Mouse (Mus musculus) intestine, embryonic 15.5 days (tissue): Measurements from ENCODE around the gene Prrx2. TPM values are rescaled to one million over a fixed set of nuclear protein-coding genes. Genes with fewer than 3 reads are reported as not detected.

Experiments
- ATAC-seq: fragments of 200-750 bp; cut with Nextera tagmentation; 2 replicates; pipeline ENCODE4 v1.8.0; 2017; ENCODE audit warnings: moderate TSS enrichment, moderate library complexity
- H3K27ac ChIP-seq: fragments of 300-500 bp; sonication (generic); 2 replicates; pipeline ENCODE4 v1.5.1; 2015; ENCODE audit warnings: mild to moderate bottlenecking, inconsistent platforms
- H3K27me3 ChIP-seq: fragments of 300-500 bp; sonication (generic); replicated peaks from 2 replicates; pipeline ENCODE4 v1.6.1; 2015; ENCODE audit warnings: inconsistent platforms
- H3K36me3 ChIP-seq: fragments of 300-500 bp; sonication (generic); 2 replicates; pipeline ENCODE4 v1.6.1; 2015; ENCODE audit warnings: inconsistent platforms
- H3K4me1 ChIP-seq: fragments of 300-500 bp; sonication (generic); replicated peaks from 2 replicates; pipeline ENCODE4 v1.6.1; 2015; ENCODE audit warnings: inconsistent platforms
- H3K4me2 ChIP-seq: fragments of 300-500 bp; sonication (generic); replicated peaks from 2 replicates; pipeline ENCODE4 v1.6.1; 2015; ENCODE audit warnings: mild to moderate bottlenecking, inconsistent platforms
- H3K4me3 ChIP-seq: fragments of 300-500 bp; sonication (generic); replicated peaks from 2 replicates; pipeline ENCODE4 v1.5.1; 2015; ENCODE audit warnings: inconsistent platforms
- H3K9ac ChIP-seq: fragments of 300-500 bp; sonication (generic); 2 replicates; pipeline ENCODE4 v1.6.1; 2015; ENCODE audit warnings: inconsistent platforms
- H3K9me3 ChIP-seq: fragments of 300-500 bp; sonication (generic); 2 replicates; pipeline ENCODE4 v1.6.1; 2016; ENCODE audit warnings: inconsistent platforms
- WGBS: fragments of 180-500 bp; shearing (Covaris S2); methylation state at CpG from one replicate; pipeline ENCODE4 v1.1.7; 2015; 5-methylcytosine and 5-hydroxymethylcytosine counted together
- polyA plus RNA-seq: library from polyadenylated mRNA; unstranded; fragments of >200 nt; fragmentation: Nextera tagmentation; extraction: Ambion mirVana; gene quantifications from 2 replicates; pipeline ENCODE4 v1.2.1, GENCODE M21; 2015

Prrx2 gene
- 2.5 and 4.3 TPM in 2 replicates for polyA plus RNA-seq

DNA sequence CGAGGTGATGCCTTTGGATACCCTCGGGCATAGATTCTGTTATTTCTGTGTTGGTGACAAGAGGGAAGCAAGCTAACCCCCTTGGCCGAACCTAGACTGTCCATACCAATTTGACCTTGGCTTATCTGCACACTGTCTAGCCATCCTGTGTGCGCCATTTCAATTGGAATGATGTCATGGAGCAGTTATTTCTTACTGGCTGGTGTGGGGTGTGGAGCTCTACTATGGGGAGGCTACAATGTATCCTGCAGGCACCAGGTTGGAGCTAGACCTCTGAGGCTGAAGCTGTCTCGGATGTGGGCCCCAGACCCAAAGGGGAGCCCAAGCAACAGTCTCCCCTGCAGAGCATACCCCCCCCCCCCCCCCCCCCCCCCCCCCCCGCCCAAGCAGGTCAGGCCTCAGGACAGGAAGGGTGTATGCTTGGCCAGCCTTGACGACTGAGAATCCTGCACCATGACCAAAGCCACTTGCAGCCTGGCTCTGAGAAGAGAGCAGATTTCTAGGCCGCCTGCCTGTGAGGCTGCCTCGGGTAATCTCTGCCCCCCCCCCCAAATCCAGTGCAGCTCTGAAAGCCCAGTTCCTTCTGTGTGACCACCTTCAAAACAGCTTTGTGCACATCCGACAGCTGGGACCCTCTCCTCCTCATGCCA, at the start of gene Prrx2:
Prrx2 (plus strand) TSS at position 600 of the 650 bp plus-strand sequence.
- no peaks in the 10 kb centered on the region for H3K36me3 ChIP-seq
- H3K4me3 ChIP-seq, result no peak within 1 kb of the TSS
- no peak within 1 kb of the TSS for H3K9ac ChIP-seq
- peaks cover 6% of the 10 kb centered on the region; the same call in 1 of the 2 replicates for H3K4me1 ChIP-seq
- ATAC-seq, result no peak
- no peak within 1 kb of the TSS for H3K4me2 ChIP-seq
- no peaks in the 10 kb centered on the region for H3K9me3 ChIP-seq
- H3K27ac ChIP-seq, result no peak within 1 kb of the TSS
- H3K27me3 ChIP-seq, result no peaks in the 10 kb centered on the region; the same call in 1 of the 2 replicates
- 63% methylated on average over 9 of the region's 10 CpGs for WGBS

DNA sequence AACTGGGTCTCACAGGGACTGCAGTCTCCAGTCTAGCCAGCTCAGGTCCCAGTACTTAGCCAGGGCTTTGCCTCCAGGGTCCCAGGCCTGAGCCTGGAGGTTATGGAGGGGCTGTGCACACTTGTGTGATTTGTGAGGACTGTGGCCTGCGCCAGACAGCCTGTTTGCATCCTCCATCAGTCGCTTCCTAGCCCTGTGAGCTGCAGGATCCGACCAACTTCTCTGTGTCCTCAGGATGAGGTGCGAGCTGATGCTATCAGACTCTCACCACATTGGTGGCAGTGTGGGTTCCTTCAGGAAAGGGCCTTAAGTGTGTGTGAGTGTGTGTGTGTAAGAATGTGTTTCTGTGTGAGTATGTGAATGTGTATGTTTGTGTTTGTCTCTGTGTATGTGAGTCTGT, 47.3 kb upstream of the Prrx2 start:
- Histone ChIP-seq H3K27ac (0 out of 2 replicates have a peak overlapping the region, but pooled peaks have one; percentile 27), H3K4me3 (no peak overlapping the region), H3K9ac (0 out of 2 replicates have a peak overlapping the region, but pooled peaks have one; percentile 26), H3K27me3 (no peaks in the 10 kb centered on the region), H3K4me2 (no peak overlapping the region), H3K36me3 (no peaks in the 10 kb centered on the region), H3K9me3 (no peaks in the 10 kb centered on the region), H3K4me1 (peaks cover 20% of the 10 kb centered on the region)
- 54% methylated on average over 4 of the region's 4 CpGs for WGBS
- no peak for ATAC-seq

DNA sequence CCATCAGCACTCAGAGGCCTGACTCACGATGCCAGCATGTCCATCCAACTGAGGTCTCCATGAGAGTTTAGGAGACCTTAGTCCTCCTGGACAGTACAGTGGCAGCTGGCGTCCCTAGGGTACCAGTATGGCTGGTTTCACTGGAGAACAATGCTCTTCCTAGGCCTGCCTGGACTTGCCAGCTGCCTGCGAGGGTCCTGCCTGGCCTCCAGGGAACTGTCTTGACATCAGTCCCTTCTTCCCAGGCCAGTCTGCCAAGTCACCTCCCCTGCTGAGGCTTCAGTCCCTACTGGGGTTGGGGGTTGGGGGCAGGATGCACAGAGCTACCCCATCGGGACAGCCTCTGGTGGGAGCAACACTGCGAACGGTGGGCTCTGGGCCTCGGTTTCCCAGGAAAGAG, 42.7 kb upstream of the Prrx2 start:
- H3K4me1 ChIP-seq, result peaks cover 25% of the 10 kb centered on the region
- no peaks in the 10 kb centered on the region for H3K27me3 ChIP-seq
- H3K9me3 ChIP-seq, result no peaks in the 10 kb centered on the region
- WGBS, result 87% methylated on average over 7 of the region's 7 CpGs
- no peaks in the 10 kb centered on the region for H3K36me3 ChIP-seq
- no peak overlapping the region for H3K27ac ChIP-seq
- H3K9ac ChIP-seq, result no peak overlapping the region
- H3K4me2 ChIP-seq, result no peak overlapping the region
- no peak overlapping the region for H3K4me3 ChIP-seq
- ATAC-seq, result no peak

DNA sequence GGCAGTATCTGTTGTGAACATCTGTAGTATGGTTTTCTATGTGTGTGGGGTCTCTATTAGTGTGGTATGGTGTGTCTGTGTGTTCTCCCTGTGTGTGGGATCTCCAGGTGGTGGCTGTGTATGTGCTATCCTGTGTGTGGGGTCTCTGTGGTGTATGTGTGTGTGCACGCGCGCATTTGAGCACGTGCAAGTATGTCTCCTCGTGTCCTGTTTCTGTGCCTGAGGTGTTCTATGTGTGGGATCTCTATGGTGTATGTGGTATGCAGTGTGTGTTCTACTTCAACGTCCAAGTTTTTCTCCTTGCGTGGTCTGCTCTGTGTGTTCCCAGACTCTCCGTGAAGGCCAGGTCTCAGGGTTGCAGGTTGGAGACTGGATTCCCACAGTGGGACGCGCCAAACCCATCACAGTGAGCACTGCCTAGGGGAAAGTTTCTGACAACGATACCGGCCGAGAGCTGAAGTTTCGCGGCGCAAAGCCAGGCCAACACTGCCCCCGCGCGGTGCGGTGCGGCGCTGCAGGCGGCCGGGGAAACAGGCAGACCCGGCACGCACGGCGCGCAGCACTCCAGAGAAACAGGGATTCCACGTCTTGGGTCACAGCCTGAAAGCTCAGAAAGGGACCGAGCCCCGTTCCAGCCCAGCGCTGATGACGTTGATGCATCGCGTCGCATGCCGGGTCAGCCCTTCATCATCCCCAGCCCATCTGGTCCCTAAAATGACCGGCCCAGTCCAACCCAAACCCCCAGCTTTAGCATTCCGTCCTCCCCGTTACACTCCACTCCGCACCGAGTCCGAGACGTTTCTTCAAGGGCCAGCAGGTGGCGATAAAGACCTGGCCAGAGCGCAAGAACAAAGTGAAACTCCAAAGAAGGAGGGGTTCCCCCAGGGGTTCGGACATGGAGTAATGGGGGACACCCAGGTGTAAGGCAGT, 40.3 kb upstream of the Prrx2 start:
- 3% methylated on average over 48 of the region's 48 CpGs for WGBS
- Histone ChIP-seq H3K27me3 (no peaks in the 10 kb centered on the region; the same call in 1 of the 2 replicates), H3K4me1 (peaks cover 23% of the 10 kb centered on the region), H3K4me2 (peak overlapping the region; percentile 84), H3K9me3 (no peaks in the 10 kb centered on the region), H3K4me3 (peak overlapping the region; percentile 42), H3K36me3 (no peaks in the 10 kb centered on the region), H3K9ac (peak overlapping the region; percentile 37; the same call in 1 of the 2 replicates), H3K27ac (peak overlapping the region; percentile 82)
- peak; percentile 84 for ATAC-seq

DNA sequence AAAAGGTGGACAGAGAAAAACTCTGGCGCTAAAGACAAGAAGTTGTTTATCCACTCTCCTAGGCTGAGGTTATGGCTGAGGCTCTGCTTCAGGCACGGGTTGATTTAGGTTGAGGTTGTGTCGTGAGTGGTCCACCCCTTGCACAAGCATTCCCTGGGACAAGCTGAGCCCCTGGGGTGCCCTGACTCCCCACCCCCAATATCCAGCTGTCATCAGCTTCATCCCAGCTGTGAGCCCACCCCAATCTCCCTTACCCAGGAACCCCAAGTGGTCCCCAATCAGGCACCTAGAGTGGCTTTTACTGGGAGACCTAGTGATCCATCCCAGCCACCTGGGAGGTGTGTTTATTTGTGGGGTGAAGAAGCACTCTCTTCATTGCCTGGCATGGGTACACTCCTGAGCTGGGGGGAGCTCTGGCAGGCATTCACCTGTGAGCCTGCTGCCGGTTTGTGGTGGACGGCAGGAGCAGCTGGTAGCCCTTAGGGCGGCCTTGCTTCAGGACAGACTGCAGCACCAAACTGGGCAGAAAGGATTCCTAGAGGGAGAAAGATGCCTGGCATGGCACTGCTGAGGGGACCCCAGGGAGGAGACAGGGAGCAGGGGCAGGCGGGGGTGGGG, 39.4 kb upstream of the Prrx2 start:
- Histone ChIP-seq H3K4me2 (peak overlapping the region; percentile 84), H3K36me3 (no peaks in the 10 kb centered on the region), H3K4me1 (peaks cover 24% of the 10 kb centered on the region), H3K27me3 (no peaks in the 10 kb centered on the region; the same call in 1 of the 2 replicates), H3K27ac (no peak overlapping the region), H3K4me3 (no peak overlapping the region), H3K9ac (0 out of 2 replicates have a peak overlapping the region, but pooled peaks have one; percentile 37), H3K9me3 (no peaks in the 10 kb centered on the region)
- 76% methylated on average over 7 of the region's 7 CpGs for WGBS
- ATAC-seq, result no peak

DNA sequence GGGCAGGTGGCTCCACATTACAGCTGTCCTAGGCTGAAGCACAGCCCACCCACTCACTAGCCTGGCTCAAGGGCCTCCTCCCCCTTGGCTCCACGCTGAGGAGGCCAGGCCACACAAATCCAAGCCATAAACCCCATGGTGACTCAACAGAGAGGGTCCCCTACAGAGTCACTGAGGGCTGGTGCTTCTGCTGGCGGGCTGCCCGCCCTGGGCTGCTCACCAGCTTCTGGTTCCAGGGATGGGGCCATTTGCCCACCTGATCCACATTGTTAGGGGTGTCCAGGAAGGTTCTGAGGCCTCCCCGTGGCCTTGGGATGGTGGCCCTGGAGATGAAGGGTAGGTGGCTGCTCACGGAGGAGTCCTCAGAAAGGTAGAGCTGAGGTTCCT, 38.9 kb upstream of the Prrx2 start:
- no peaks in the 10 kb centered on the region for H3K9me3 ChIP-seq
- 0 out of 2 replicates have a peak overlapping the region, but pooled peaks have one; percentile 8 for H3K27ac ChIP-seq
- H3K4me2 ChIP-seq, result peak overlapping the region; percentile 50
- H3K27me3 ChIP-seq, result peaks cover under 1% of the 10 kb centered on the region; the same call in 1 of the 2 replicates
- WGBS, result 67% methylated on average over 5 of the region's 5 CpGs
- no peaks in the 10 kb centered on the region for H3K36me3 ChIP-seq
- no peak for ATAC-seq
- no peak overlapping the region for H3K9ac ChIP-seq
- H3K4me1 ChIP-seq, result peaks cover 26% of the 10 kb centered on the region
- no peak overlapping the region for H3K4me3 ChIP-seq

DNA sequence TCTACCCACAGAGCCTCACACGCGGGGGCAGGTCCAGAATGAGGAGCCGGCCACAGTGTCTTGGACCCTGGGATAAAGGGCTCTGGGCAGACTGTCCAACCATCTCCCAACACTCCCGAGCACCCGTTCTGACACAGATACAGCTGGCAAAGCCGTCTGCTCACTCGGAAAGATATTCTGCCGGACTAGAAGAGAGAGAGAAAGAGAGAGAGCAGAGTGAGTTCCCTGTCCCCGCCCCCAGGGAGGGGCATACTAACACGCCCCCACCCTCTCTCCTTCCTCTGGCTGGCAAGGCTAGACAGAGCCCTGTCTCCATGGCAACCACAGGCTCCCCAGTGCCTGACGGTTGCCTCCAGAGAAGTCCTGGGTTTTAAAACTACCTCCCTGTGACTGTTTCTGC, 38.4 kb upstream of the Prrx2 start:
- Histone ChIP-seq H3K4me2 (peak overlapping the region; percentile 50), H3K4me3 (0 out of 2 replicates have a peak overlapping the region, but pooled peaks have one; percentile 3), H3K27me3 (peaks cover 5% of the 10 kb centered on the region), H3K27ac (0 out of 2 replicates have a peak overlapping the region, but pooled peaks have one; percentile 8), H3K4me1 (peaks cover 31% of the 10 kb centered on the region), H3K9ac (no peak overlapping the region), H3K9me3 (no peaks in the 10 kb centered on the region), H3K36me3 (no peaks in the 10 kb centered on the region)
- whole genome bisulfite sequencing, result 4% methylated on average over 11 of the region's 11 CpGs
- peak; percentile 52; the same call in 1 of the 2 replicates for ATAC-seq

DNA sequence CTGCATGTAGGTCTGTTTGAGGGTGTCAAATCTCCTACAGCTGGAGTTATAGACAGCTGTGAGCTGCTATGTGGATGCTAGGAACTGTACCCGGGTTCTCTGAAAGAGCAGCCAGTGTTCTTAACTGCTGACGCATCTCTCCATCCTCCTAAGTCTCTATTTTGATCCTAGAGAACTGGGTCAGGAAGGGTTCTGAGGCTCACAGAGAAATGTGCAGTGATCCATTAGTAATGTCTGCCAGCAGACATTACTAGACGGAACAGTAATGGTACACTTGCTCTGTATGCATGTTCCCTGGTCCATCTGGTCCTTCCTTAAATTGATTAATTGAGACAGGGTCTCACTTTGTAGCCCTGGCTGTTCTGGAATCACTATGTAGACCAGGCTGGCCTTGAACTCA, 35.3 kb upstream of the Prrx2 start:
- no peak for ATAC-seq
- H3K4me3 ChIP-seq, result no peak overlapping the region

DNA sequence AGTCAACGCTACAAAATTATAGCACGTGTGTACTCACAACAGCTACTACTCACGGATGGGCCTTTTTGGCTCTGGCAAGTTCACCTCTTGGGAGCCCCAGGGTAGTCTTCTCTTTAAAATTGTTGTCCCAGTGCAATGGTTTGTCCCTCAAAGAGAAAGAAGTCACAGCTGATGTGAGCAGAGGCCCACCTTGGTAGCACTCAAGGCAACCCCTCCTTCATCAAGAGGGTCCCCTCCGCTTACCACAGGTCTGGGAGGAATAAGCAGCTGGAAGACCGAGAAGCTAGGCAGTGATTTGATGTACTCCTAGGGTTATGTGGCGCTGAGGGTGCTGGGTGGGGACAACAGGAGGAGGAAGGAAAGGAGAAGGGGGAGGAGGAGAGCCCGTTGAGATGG, 34.1 kb upstream of the Prrx2 start:
- Histone ChIP-seq H3K27me3 (peaks cover 13% of the 10 kb centered on the region), H3K4me3 (peak overlapping the region; percentile 47), H3K36me3 (no peaks in the 10 kb centered on the region), H3K9me3 (no peaks in the 10 kb centered on the region), H3K9ac (peak overlapping the region; percentile 58), H3K27ac (no peak overlapping the region), H3K4me2 (peak overlapping the region; percentile 100), H3K4me1 (peaks cover 27% of the 10 kb centered on the region)
- no peak for ATAC-seq
- WGBS, result 43% methylated on average over 7 of the region's 7 CpGs

More for the DNA sequence above, 35.3 kb upstream of the Prrx2 start:
- H3K9me3 ChIP-seq, result no peaks in the 10 kb centered on the region
- H3K4me2 ChIP-seq, result no peak overlapping the region
- WGBS, result 73% methylated on average over 3 of the region's 3 CpGs
- peaks cover 33% of the 10 kb centered on the region for H3K4me1 ChIP-seq
- peaks cover 13% of the 10 kb centered on the region for H3K27me3 ChIP-seq
- no peak overlapping the region for H3K9ac ChIP-seq
- no peak overlapping the region for H3K27ac ChIP-seq
- no peaks in the 10 kb centered on the region for H3K36me3 ChIP-seq

DNA sequence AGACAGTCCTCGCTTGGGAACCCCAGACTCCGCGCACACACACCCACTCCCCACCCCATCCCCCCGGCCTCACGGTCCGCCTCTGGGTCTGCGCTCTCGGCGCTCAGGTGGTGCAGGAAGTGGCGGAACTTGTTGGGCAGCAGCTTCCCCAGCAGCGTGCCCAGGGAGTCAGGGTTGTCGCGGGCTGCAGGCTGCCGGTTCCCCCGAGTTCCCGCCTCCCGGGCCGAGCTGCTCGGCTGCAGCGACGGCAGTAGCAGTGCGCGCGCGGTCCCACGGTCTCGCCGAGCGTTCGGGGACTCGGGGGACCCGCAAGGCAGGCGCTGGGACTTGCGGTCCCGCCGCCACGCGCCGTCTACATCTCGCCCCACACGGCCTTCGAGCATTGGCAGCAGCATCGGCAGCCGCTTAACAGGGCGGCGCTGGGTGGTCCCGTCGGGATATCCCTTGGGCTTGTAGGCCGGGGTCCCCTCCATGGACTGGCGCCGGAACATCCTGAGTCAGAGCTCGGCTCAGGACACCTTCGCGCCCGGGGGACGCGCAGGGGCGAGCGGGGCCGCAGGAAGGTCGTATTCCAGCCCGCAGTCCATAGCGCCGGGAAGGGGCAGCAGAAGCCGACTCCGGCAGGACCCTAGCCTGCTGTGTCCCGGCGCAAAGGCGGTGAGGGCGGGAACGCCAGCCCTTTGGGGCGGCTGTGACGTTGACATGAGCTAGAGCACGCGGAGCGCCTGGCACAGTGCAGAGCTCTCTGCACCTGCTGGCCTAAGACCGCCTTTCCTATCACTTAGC, 33.5 kb upstream of the Prrx2 start:
- Histone ChIP-seq H3K9ac (peak overlapping the region; percentile 58), H3K4me1 (peaks cover 21% of the 10 kb centered on the region), H3K9me3 (no peaks in the 10 kb centered on the region), H3K4me3 (peak overlapping the region; percentile 47), H3K27me3 (peaks cover 13% of the 10 kb centered on the region), H3K36me3 (no peaks in the 10 kb centered on the region), H3K27ac (no peak overlapping the region), H3K4me2 (peak overlapping the region; percentile 100)
- ATAC-seq, result peak; percentile 76
- WGBS, result 1% methylated on average over 77 of the region's 77 CpGs

DNA sequence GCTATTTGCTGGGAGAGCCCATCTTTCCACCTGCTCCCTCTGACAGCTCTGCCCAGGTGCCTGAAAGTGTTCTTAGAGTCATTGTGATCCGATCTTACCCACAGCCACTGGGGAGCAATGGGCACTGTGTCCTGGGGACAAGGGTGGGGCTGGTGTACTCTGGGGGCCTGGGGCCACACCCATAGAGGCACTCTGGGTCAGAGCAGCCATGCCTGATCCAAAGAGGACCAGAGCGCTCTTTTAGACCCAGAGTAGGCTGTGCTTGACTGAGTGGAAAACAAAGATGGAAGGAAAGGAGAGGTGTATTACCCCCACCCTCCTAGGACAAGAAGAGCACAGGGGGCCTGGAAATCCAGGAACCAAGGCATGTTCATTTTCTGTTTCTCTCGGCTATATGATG, 31.2 kb upstream of the Prrx2 start, which contains the start of gene 1700001O22Rik:
1700001O22Rik (minus strand) TSS at position 58 of the 400 bp plus-strand sequence.
- H3K27me3 ChIP-seq, result peaks cover 13% of the 10 kb centered on the region
- H3K27ac ChIP-seq, result no peak within 1 kb of the TSS
- ATAC-seq, result no peak

More for the DNA sequence above, 31.2 kb upstream of the Prrx2 start, which contains the start of gene 1700001O22Rik:
- Histone ChIP-seq H3K9ac (no peak within 1 kb of the TSS), H3K9me3 (no peaks in the 10 kb centered on the region), H3K4me3 (no peak within 1 kb of the TSS), H3K4me2 (no peak within 1 kb of the TSS), H3K36me3 (no peaks in the 10 kb centered on the region), H3K4me1 (peaks cover 20% of the 10 kb centered on the region)
- 82% methylated on average over 3 of the region's 3 CpGs for WGBS
